Mouse (Mus musculus): ENCODE data around the gene Susd2.

Gene Susd2

GRCm38 (mm10) chr10:75664673-75665270 is 21.0 kb upstream of the Susd2 start:
- ChIA-PET CTCF (no interaction called here), POLR2A (interaction anchor here in 3 of 4 experiments (0.6 to 4.3 kb wide), 5 partner anchors 15 to 169 kb away, joined by 3 to 47 read pairs (median 3); no protein-coding TSS in a partner anchor)

GRCm38 (mm10) chr10:75662575-75662974 is 18.8 kb upstream of the Susd2 start:
- CTCF ChIA-PET, result no interaction called here
- POLR2A ChIA-PET, result interaction anchor here in 2 of 4 experiments (1.1 to 5.7 kb wide), 5 partner anchors 9 to 27 kb away, joined by 3 to 42 read pairs (median 13); partner anchors contain the start of gene Susd2 (in 1 of the 2)

- CTCF ChIA-PET, result interaction anchor here in 1 of 4 experiments (1.0 kb wide), 1 partner anchor 76 kb away, joined by 3 read pairs; no protein-coding TSS in a partner anchor
- POLR2A ChIA-PET, result interaction anchor here in 3 of 4 experiments (0.7 to 5.7 kb wide), 8 partner anchors 8 to 26 kb away, joined by 3 to 42 read pairs (median 4); partner anchors contain the start of gene Susd2 (in 1 of the 3)
Measured at GRCm38 (mm10) chr10:75661876-75662275, 18.1 kb upstream of the Susd2 start.

- CTCF ChIA-PET, result interaction anchor here in 1 of 4 experiments (1.0 kb wide), 1 partner anchor 75 kb away, joined by 3 read pairs; no protein-coding TSS in a partner anchor
- POLR2A ChIA-PET, result interaction anchor here (0.6 to 5.7 kb wide), 6 partner anchors 12 to 198 kb away, joined by 3 to 42 read pairs (median 4); no protein-coding TSS in a partner anchor
Measured at GRCm38 (mm10) chr10:75661381-75661780, 17.6 kb upstream of the Susd2 start.

- ChIA-PET CTCF (no interaction called here), POLR2A (interaction anchor here in 2 of 4 experiments (1.0 to 1.7 kb wide), 5 partner anchors 9 to 15 kb away, joined by 3 to 5 read pairs (median 4); partner anchors contain the start of gene Susd2 (in 1 of the 2))
Measured at GRCm38 (mm10) chr10:75657772-75658171, 14.0 kb upstream of the Susd2 start.

- ChIA-PET CTCF (no interaction called here), POLR2A (interaction anchor here in 2 of 4 experiments (1.0 to 1.7 kb wide), 5 partner anchors 9 to 14 kb away, joined by 3 to 5 read pairs (median 4); partner anchors contain the start of gene Susd2 (in 1 of the 2))
Measured at GRCm38 (mm10) chr10:75657165-75657564, 13.4 kb upstream of the Susd2 start.

GRCm38 (mm10) chr10:75654053-75654452 is 10.2 kb upstream of the Susd2 start:
- POLR2A ChIA-PET, result interaction anchor here in 3 of 4 experiments (0.5 to 2.6 kb wide), 7 partner anchors 9 to 111 kb away, joined by 4 to 12 read pairs (median 6); partner anchors contain the start of gene Susd2 (in 1 of the 3)

GRCm38 (mm10) chr10:75651381-75652068 is 7.7 kb upstream of the Susd2 start:
- ChIA-PET POLR2A (interaction anchor here in 3 of 4 experiments (0.6 to 7.5 kb wide), 26 partner anchors 8 to 390 kb away, joined by 3 to 156 read pairs (median 6); partner anchors contain the start of genes Chchd10 (in 1 of the 3), Gstt2 (in 1 of the 3), Mif (in 1 of the 3) and Susd2 (in 1 of the 3)), CTCF (interaction anchor here in 3 of 4 experiments (0.5 to 4.0 kb wide), 7 partner anchors 16 to 299 kb away, joined by 3 to 27 read pairs (median 3); no protein-coding TSS in a partner anchor)

More at GRCm38 (mm10) chr10:75654053-75654452, 10.2 kb upstream of the Susd2 start:
- CTCF ChIA-PET, result interaction anchor here in 2 of 4 experiments (1.6 to 2.1 kb wide), 3 partner anchors 18 to 68 kb away, joined by 4 to 7 read pairs (median 6); no protein-coding TSS in a partner anchor

- ChIA-PET POLR2A (interaction anchor here (0.5 to 7.5 kb wide), 53 partner anchors 9 to 1935 kb away, joined by 3 to 156 read pairs (median 6); partner anchors contain the start of genes Ddt (in 2 of the 4), Cabin1 (in 1 of the 4), Gstt2 (in 1 of the 4) and Mif (in 1 of the 4)), CTCF (interaction anchor here in 3 of 4 experiments (0.5 to 4.0 kb wide), 9 partner anchors 8 to 233 kb away, joined by 3 to 27 read pairs (median 4); partner anchors contain the start of gene Ddt (in 1 of the 3))
Measured at GRCm38 (mm10) chr10:75650306-75650902, 6.6 kb upstream of the Susd2 start.

- CTCF ChIA-PET, result interaction anchor here in 3 of 4 experiments (0.6 to 4.0 kb wide), 9 partner anchors 9 to 598 kb away, joined by 3 to 27 read pairs (median 4); partner anchors contain the start of gene Ddt (in 1 of the 3)
- POLR2A ChIA-PET, result interaction anchor here (0.5 to 7.5 kb wide), 71 partner anchors 9 to 1936 kb away, joined by 3 to 156 read pairs (median 4); partner anchors contain the start of genes Ddt (in 2 of the 4), Mif (in 2 of the 4) and Cabin1 (in 1 of the 4)
Measured at GRCm38 (mm10) chr10:75649406-75649995, 5.7 kb upstream of the Susd2 start.

GRCm38 (mm10) chr10:75649001-75649400 is 5.2 kb upstream of the Susd2 start:
- CTCF ChIA-PET, result interaction anchor here in 3 of 4 experiments (0.6 to 4.0 kb wide), 6 partner anchors 13 to 599 kb away, joined by 3 to 27 read pairs (median 5); no protein-coding TSS in a partner anchor
- POLR2A ChIA-PET, result interaction anchor here (0.5 to 7.5 kb wide), 53 partner anchors 8 to 592 kb away, joined by 3 to 156 read pairs (median 4); partner anchors contain the start of genes Ddt (in 2 of the 4), Mif (in 2 of the 4), Cabin1 (in 1 of the 4) and Gm867 (in 1 of the 4)

GRCm38 (mm10) chr10:75648091-75648490 is 4.3 kb upstream of the Susd2 start:
- POLR2A ChIA-PET, result interaction anchor here (0.6 to 7.5 kb wide), 43 partner anchors 7 to 592 kb away, joined by 3 to 156 read pairs (median 4); partner anchors contain the start of genes Ddt (in 2 of the 4), Cabin1 (in 1 of the 4), Gm20441 (in 1 of the 4) and Gm867 (in 1 of the 4)
- CTCF ChIA-PET, result interaction anchor here (0.6 to 2.7 kb wide), 9 partner anchors 12 to 235 kb away, joined by 3 to 10 read pairs (median 5); no protein-coding TSS in a partner anchor

GRCm38 (mm10) chr10:75647362-75647761 is 3.6 kb upstream of the Susd2 start:
- ChIA-PET POLR2A (interaction anchor here in 3 of 4 experiments (0.6 to 7.5 kb wide), 29 partner anchors 9 to 541 kb away, joined by 3 to 156 read pairs (median 6); partner anchors contain the start of genes Ddt (in 2 of the 3), Gstt2 (in 1 of the 3) and Mif (in 1 of the 3)), CTCF (interaction anchor here (0.7 to 2.7 kb wide), 5 partner anchors 11 to 98 kb away, joined by 3 to 10 read pairs (median 6); no protein-coding TSS in a partner anchor)

GRCm38 (mm10) chr10:75646406-75646805 is 2.6 kb upstream of the Susd2 start:
- CTCF ChIA-PET, result interaction anchor here in 1 of 4 experiments (1.2 kb wide), 1 partner anchor 10 kb away, joined by 6 read pairs; no protein-coding TSS in a partner anchor

GRCm38 (mm10) chr10:75645616-75646015 is 1.8 kb upstream of the Susd2 start:
- ChIA-PET POLR2A (interaction anchor here in 3 of 4 experiments (0.6 to 7.5 kb wide), 7 partner anchors 8 to 1388 kb away, joined by 3 to 156 read pairs (median 3); partner anchors contain the start of genes Ddt (in 1 of the 3) and Gstt2 (in 1 of the 3)), CTCF (interaction anchor here in 2 of 4 experiments (0.5 to 1.2 kb wide), 2 partner anchors 9 to 237 kb away, joined by 6 to 7 read pairs; no protein-coding TSS in a partner anchor)

More at GRCm38 (mm10) chr10:75646406-75646805, 2.6 kb upstream of the Susd2 start:
- POLR2A ChIA-PET, result interaction anchor here in 3 of 4 experiments (0.6 to 7.5 kb wide), 8 partner anchors 8 to 1387 kb away, joined by 3 to 156 read pairs (median 4); partner anchors contain the start of genes Ddt (in 1 of the 3) and Gstt2 (in 1 of the 3)

GRCm38 (mm10) chr10:75642891-75643290 is 917 bp downstream of the Susd2 start:
- POLR2A ChIA-PET, result interaction anchor here in 3 of 4 experiments (0.5 to 4.7 kb wide), 26 partner anchors 7 to 295 kb away, joined by 3 to 37 read pairs (median 4); partner anchors contain the start of genes Ddt (in 1 of the 3), Gstt2 (in 1 of the 3) and Mif (in 1 of the 3)

More at GRCm38 (mm10) chr10:75642891-75643290, 917 bp downstream of the Susd2 start:
- CTCF ChIA-PET, result interaction anchor here (0.5 to 1.9 kb wide), 7 partner anchors 7 to 239 kb away, joined by 3 to 6 read pairs (median 4); no protein-coding TSS in a partner anchor

Data from embryonic stem cell, embryonic (primary cell).